Mouse (Mus musculus) CH12.LX (cell line): Measurements from ENCODE around the gene Pogz.
"Not testable (repeated sequence)": the region's sequence is repeated elsewhere in the genome, so short reads cannot be mapped to it uniquely, and the experiment has no call there.

ENCODE experiments used
- CTCF ChIP-seq, 2 experiments: IDR thresholded peaks in 1 of 2; conservative IDR thresholded peaks in 1 of 2; 2 replicates each; pipeline ENCODE4 v1.5.1; 2011 to 2012; ENCODE audit warnings: low read depth in 2 of 2, low read length in 2 of 2, improper control_type of control experiment in 1 of 2, inconsistent platforms in 1 of 2, mild to moderate bottlenecking in 1 of 2, moderate library complexity in 1 of 2
- ETS1 ChIP-seq: conservative IDR thresholded peaks from 2 replicates; pipeline ENCODE4 v1.6.1; 2012; ENCODE audit warnings: low read depth, mild to moderate bottlenecking, inconsistent platforms, low read length, improper control_type of control experiment, moderate library complexity
- POLR2A ChIP-seq: IDR thresholded peaks from 2 replicates; pipeline ENCODE4 v1.6.1; 2011; ENCODE audit warnings: low read depth, mild to moderate bottlenecking, improper control_type of control experiment, low read length
- RAD21 ChIP-seq: IDR thresholded peaks from 2 replicates; pipeline ENCODE4 v1.6.1; 2011; ENCODE audit warnings: low read depth, mild to moderate bottlenecking, low read length, improper control_type of control experiment, moderate library complexity

DNA sequence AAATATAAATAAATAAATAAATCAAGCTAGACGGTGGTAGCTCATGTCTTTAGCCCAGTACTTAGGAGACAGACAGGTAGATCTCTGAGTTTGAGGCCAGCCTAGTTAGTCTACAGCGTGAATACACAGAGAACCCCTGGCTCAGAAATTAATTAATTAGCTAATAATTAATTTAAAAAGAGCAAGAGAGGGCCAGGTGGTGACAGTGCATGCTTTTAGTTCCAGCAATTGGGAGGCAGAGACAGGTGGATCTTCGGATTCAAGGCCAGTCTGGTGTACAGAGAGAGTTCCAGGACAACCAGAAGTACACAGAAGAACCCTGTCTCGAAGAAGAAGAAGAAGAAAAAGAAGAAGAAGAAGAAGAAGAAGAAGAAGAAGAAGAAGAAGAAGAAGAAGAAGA lies 91.6 kb downstream of the Pogz start:
- not testable (repeated sequence) for TF ChIP-seq POLR2A; CTCF (conservative IDR thresholded peaks at IDR 0.05 in 1 of 2, IDR thresholded peaks at IDR 0.05 in 1 of 2; ENCODE audit: low read depth in 2 of 2, low read length in 2 of 2); ETS1; RAD21
